ENCODE assay signal across 9 mouse cellular contexts in the genomic region with DNA sequence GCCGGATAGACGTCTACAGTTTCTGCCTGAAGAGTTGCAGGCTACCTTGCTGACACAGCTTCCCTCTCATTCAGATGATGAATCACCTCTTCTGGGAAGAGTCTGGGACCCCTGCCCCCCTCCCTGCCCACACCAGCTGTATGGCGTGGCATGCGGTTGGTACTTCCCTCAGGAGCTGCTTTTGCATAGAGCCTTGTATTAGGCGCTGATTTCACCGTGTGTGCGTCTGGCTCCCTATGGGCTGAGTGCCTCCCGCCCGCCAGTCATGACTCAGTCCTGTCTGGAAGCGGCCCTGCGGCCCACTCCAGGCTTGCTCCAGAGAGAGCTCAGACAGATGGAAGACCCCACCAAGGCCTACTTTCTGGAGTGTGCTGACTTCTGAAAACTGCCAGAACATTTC. TPM values are rescaled to one million over a fixed set of nuclear protein-coding genes. Genes with fewer than 3 reads are reported as not detected.
DNase-seq lines count a peak whose midpoint lies in the region; ATAC-seq lines count a peak whose summit lies in the region.
"Had no signal": no experiment of that assay in that cellular context is flagged by ENCODE, and none has a peak within 500 bp of the region (broad histone marks: within the 10 kb centered on the region; RNA-seq: fewer than 3 reads in every experiment).

No protein-coding gene starts in this region.

- H3K36me3 ChIP-seq in limb, embryonic 12.5 days: no peaks in the 10 kb centered on the region

- H3K4me2 ChIP-seq in limb, embryonic 12.5 days: peak overlapping the region; percentile 21

- H3K27me3 ChIP-seq in limb, embryonic 12.5 days: no peaks in the 10 kb centered on the region

- no peak overlapping the region for H3K4me3 ChIP-seq in limb, embryonic 12.5 days (replicated peaks)
- H3K4me3 ChIP-seq: erythroblast, embryonic 14.5 days had no signal

- WGBS in limb, embryonic 12.5 days: 12% methylated on average over 11 of the region's 11 CpGs

- ATAC-seq in limb, embryonic 12.5 days (ENCODE audit: insufficient number of reproducible peaks, insufficient read depth, low FRiP score, low TSS enrichment, low read depth): peak; percentile 61
- ATAC-seq in frontal cortex, adult (ENCODE audit: low TSS enrichment): no peak

- no peaks in the 10 kb centered on the region for H3K9me3 ChIP-seq in limb, embryonic 12.5 days

- H3K9ac ChIP-seq in limb, embryonic 12.5 days (replicated peaks): 0 out of 2 replicates have a peak overlapping the region, but pooled peaks have one; percentile 12

- peaks cover 53% of the 10 kb centered on the region for H3K4me1 ChIP-seq in limb, embryonic 12.5 days (replicated peaks)

- peak overlapping the region; percentile 97 for H3K27ac ChIP-seq in limb, embryonic 12.5 days

- DNase-seq in adrenal gland, adult 2 months: peak; percentile 55
- DNase-seq in adrenal gland, adult 18-20 months (ENCODE audit: low spot score in 2 of 2): no peak
- DNase-seq in adipocyte (ENCODE audit: low spot score): peak; percentile 63
- peak; percentile 54 to 68 for DNase-seq in heart, adult 9 months (ENCODE audit: low spot score in 2 of 2)
- DNase-seq in cerebellum, postnatal 25 days: no peak
- no peak for DNase-seq in left cerebral cortex, adult 11 months (ENCODE audit: low spot score)

RNA-seq across cellular contexts. Expression of a gene that starts 8.1 kb away (rescaled TPM):
- total RNA-seq in adrenal gland, adult 2 months (2021): 10 to 100 TPM; 30.7 to 69.6 TPM
- 80.5 and 129 TPM in 2 replicates for polyA plus RNA-seq in adrenal gland, adult 2 months (2012; rRNA removed)
- total RNA-seq in adrenal gland, adult 18-20 months (2021): 10 to 100 TPM; 38.3 to 86.5 TPM
- polyA plus RNA-seq in limb, embryonic 12.5 days (2016; fragmentation: Nextera tagmentation; extraction: Ambion mirVana): 111 and 113 TPM in 2 replicates

RNA-seq across cellular contexts. Expression of a gene that starts 52.9 kb away (rescaled TPM):
- under 1 TPM in 1 of 2 experiments, not detected in 1; 0.49 TPM for total RNA-seq in adrenal gland, adult 2 months (2021)
- polyA plus RNA-seq in adrenal gland, adult 2 months (2012; rRNA removed): not detected in 2 replicates
- total RNA-seq in adrenal gland, adult 18-20 months (2021): not detected
- not detected in 2 replicates for polyA plus RNA-seq in limb, embryonic 12.5 days (2016; fragmentation: Nextera tagmentation; extraction: Ambion mirVana)

Comparison
In these comparisons a context has a peak if more than half of its experiments do, and no peak if none do; other contexts are left out.
1. DNase-seq: peak in adrenal gland, adult 2 months (single experiment), adipocyte (single experiment) and heart, adult 9 months (2 of 2); none in adrenal gland, adult 18-20 months (0 of 2), cerebellum, postnatal 25 days (0 of 2) and left cerebral cortex, adult 11 months (single experiment).